Mouse (Mus musculus): ENCODE results near the gene Trim29.

Gene Trim29

GRCm38 (mm10) chr9:43310538-43310937 lies at the start of gene Trim29:
TSS of gene Trim29 (plus strand) at chr9:43310848.
- no peak for DNase-seq

- peak; percentile 20 for DNase-seq
These were observed 49.3 kb upstream of the Trim29 start for GRCm38 (mm10) chr9:43261124-43261907.

- DNase-seq: peak; percentile 26
These were observed 48.7 kb upstream of the Trim29 start for GRCm38 (mm10) chr9:43261941-43262340.

- DNase-seq: no peak
These were observed 48.3 kb upstream of the Trim29 start for GRCm38 (mm10) chr9:43262390-43262789.

- DNase-seq: no peak
These were observed 47.7 kb upstream of the Trim29 start for GRCm38 (mm10) chr9:43262811-43263550.

GRCm38 (mm10) chr9:43263946-43264451 lies 46.6 kb upstream of the Trim29 start:
- DNase-seq: peak; percentile 64

GRCm38 (mm10) chr9:43265194-43265593 lies 45.5 kb upstream of the Trim29 start:
- no peak for DNase-seq

GRCm38 (mm10) chr9:43267357-43267756 lies 43.3 kb upstream of the Trim29 start:
- peak; percentile 82 for DNase-seq

GRCm38 (mm10) chr9:43269166-43269565 lies 41.5 kb upstream of the Trim29 start:
- no peak for DNase-seq

- no peak for DNase-seq
These were observed 39.9 kb upstream of the Trim29 start for GRCm38 (mm10) chr9:43270723-43271252.

- no peak for DNase-seq
These were observed 38.7 kb upstream of the Trim29 start for GRCm38 (mm10) chr9:43271761-43272518.

- no peak for DNase-seq
These were observed 36.9 kb upstream of the Trim29 start for GRCm38 (mm10) chr9:43273735-43274134.

GRCm38 (mm10) chr9:43284284-43284683 lies 26.4 kb upstream of the Trim29 start:
- peak; percentile 78 for DNase-seq

GRCm38 (mm10) chr9:43285281-43285680 lies 25.4 kb upstream of the Trim29 start:
- no peak for DNase-seq

- peak; percentile 63 for DNase-seq
These were observed 23.8 kb upstream of the Trim29 start for GRCm38 (mm10) chr9:43286870-43287269.

- DNase-seq: no peak
These were observed 17.6 kb upstream of the Trim29 start for GRCm38 (mm10) chr9:43293058-43293457.

- DNase-seq: no peak
These were observed 10.3 kb upstream of the Trim29 start for GRCm38 (mm10) chr9:43300394-43300793.

- no peak for DNase-seq
These were observed 7.7 kb upstream of the Trim29 start for GRCm38 (mm10) chr9:43302989-43303388.

- peak; percentile 12 for DNase-seq
These were observed 4.8 kb upstream of the Trim29 start for GRCm38 (mm10) chr9:43305882-43306281.

GRCm38 (mm10) chr9:43309087-43309872 lies 1.4 kb upstream of the Trim29 start:
- DNase-seq: no peak

GRCm38 (mm10) chr9:43312190-43312589 lies 1.5 kb downstream of the Trim29 start:
- DNase-seq: no peak

- DNase-seq: no peak
These were observed 3.2 kb downstream of the Trim29 start for GRCm38 (mm10) chr9:43313805-43314204.
